Mouse (Mus musculus): ENCODE data around the gene Lrtm1. TPM values are rescaled to one million over a fixed set of nuclear protein-coding genes. Genes with fewer than 3 reads are reported as not detected.

The Lrtm1 gene
- 0.15 and 0.16 TPM in 2 replicates for polyA plus RNA-seq (2014; fragmentation: Nextera tagmentation; extraction: Ambion mirVana)

- WGBS: 9% methylated on average over 5 of the region's 5 CpGs
- no peak within 1 kb of the TSS for H3K27ac ChIP-seq (replicated peaks; ENCODE audit: low read depth, low read length)
- no peak for ATAC-seq (ENCODE audit: insufficient number of reproducible peaks, low FRiP score, low TSS enrichment, low read depth)
Observed at GRCm38 (mm10) chr14:29017883-29018282, at the start of gene Lrtm1. Gene Lrtm1 (plus strand): TSS chr14:29018208.

GRCm38 (mm10) chr14:28969247-28969646 lies 48.8 kb upstream of the Lrtm1 start:
- 90% methylated on average over 4 of the region's 4 CpGs for WGBS
- no peak overlapping the region for H3K4me3 ChIP-seq (ENCODE audit: low read depth, low read length)
- no peaks in the 10 kb centered on the region for H3K9me3 ChIP-seq (ENCODE audit: control insufficient read depth, low read length)
- no peak overlapping the region for H3K27ac ChIP-seq (replicated peaks; ENCODE audit: low read depth, low read length)
- DNase-seq (ENCODE audit: low spot score): no peak
- H3K36me3 ChIP-seq (ENCODE audit: control insufficient read depth, insufficient read depth, low read length): no peaks in the 10 kb centered on the region
- H3K4me1 ChIP-seq (ENCODE audit: control insufficient read depth, insufficient read depth, low read length): peaks cover 18% of the 10 kb centered on the region
- ATAC-seq (ENCODE audit: insufficient number of reproducible peaks, low FRiP score, low TSS enrichment, low read depth): no peak
- H3K4me2 ChIP-seq (ENCODE audit: low read depth, severe bottlenecking): no peak overlapping the region
- no peak overlapping the region for H3K9ac ChIP-seq (ENCODE audit: low read length)
- no peaks in the 10 kb centered on the region for H3K27me3 ChIP-seq (ENCODE audit: control insufficient read depth, insufficient read depth, low read length)

More at GRCm38 (mm10) chr14:29017883-29018282, at the start of gene Lrtm1:
- Histone ChIP-seq H3K9me3 (ENCODE audit: control insufficient read depth, low read length) (no peaks in the 10 kb centered on the region), H3K4me3 (ENCODE audit: low read depth, low read length) (no peak within 1 kb of the TSS), H3K36me3 (ENCODE audit: control insufficient read depth, insufficient read depth, low read length) (no peaks in the 10 kb centered on the region), H3K27me3 (ENCODE audit: control insufficient read depth, insufficient read depth, low read length) (no peaks in the 10 kb centered on the region), H3K9ac (ENCODE audit: low read length) (no peak within 1 kb of the TSS), H3K4me2 (ENCODE audit: low read depth, severe bottlenecking) (no peak within 1 kb of the TSS), H3K4me1 (ENCODE audit: control insufficient read depth, insufficient read depth, low read length) (peaks cover 10% of the 10 kb centered on the region)
- peak; percentile 73 for DNase-seq (ENCODE audit: low spot score)

GRCm38 (mm10) chr14:28972620-28973019 lies 45.4 kb upstream of the Lrtm1 start:
- no peaks in the 10 kb centered on the region for H3K36me3 ChIP-seq (ENCODE audit: control insufficient read depth, insufficient read depth, low read length)
- peak overlapping the region; percentile 93 for H3K27ac ChIP-seq (replicated peaks; ENCODE audit: low read depth, low read length)
- H3K4me2 ChIP-seq (ENCODE audit: low read depth, severe bottlenecking): no peak overlapping the region
- H3K9ac ChIP-seq (ENCODE audit: low read length): no peak overlapping the region
- DNase-seq (ENCODE audit: low spot score) (peak; percentile 83), ATAC-seq (ENCODE audit: insufficient number of reproducible peaks, low FRiP score, low TSS enrichment, low read depth) (peak; percentile 76)
- WGBS: 4% methylated on average over 5 of the region's 5 CpGs
- H3K4me3 ChIP-seq (ENCODE audit: low read depth, low read length): no peak overlapping the region
- H3K4me1 ChIP-seq (ENCODE audit: control insufficient read depth, insufficient read depth, low read length): peaks cover 18% of the 10 kb centered on the region
- H3K9me3 ChIP-seq (ENCODE audit: control insufficient read depth, low read length): no peaks in the 10 kb centered on the region
- no peaks in the 10 kb centered on the region for H3K27me3 ChIP-seq (ENCODE audit: control insufficient read depth, insufficient read depth, low read length)

- Histone ChIP-seq H3K36me3 (ENCODE audit: control insufficient read depth, insufficient read depth, low read length) (no peaks in the 10 kb centered on the region), H3K27me3 (ENCODE audit: control insufficient read depth, insufficient read depth, low read length) (no peaks in the 10 kb centered on the region), H3K4me1 (ENCODE audit: control insufficient read depth, insufficient read depth, low read length) (peaks cover 9% of the 10 kb centered on the region), H3K4me2 (ENCODE audit: low read depth, severe bottlenecking) (no peak overlapping the region), H3K4me3 (ENCODE audit: low read depth, low read length) (no peak overlapping the region), H3K9ac (ENCODE audit: low read length) (no peak overlapping the region), H3K27ac (replicated peaks; ENCODE audit: low read depth, low read length) (no peak overlapping the region), H3K9me3 (ENCODE audit: control insufficient read depth, low read length) (no peaks in the 10 kb centered on the region)
- 83% methylated on average over 2 of the region's 2 CpGs for WGBS
- ATAC-seq (ENCODE audit: insufficient number of reproducible peaks, low FRiP score, low TSS enrichment, low read depth) (no peak), DNase-seq (ENCODE audit: low spot score) (no peak)
Observed at GRCm38 (mm10) chr14:28979230-28979629, 38.8 kb upstream of the Lrtm1 start.

GRCm38 (mm10) chr14:28980482-28980881 lies 37.5 kb upstream of the Lrtm1 start:
- Histone ChIP-seq H3K9ac (ENCODE audit: low read length) (no peak overlapping the region), H3K4me3 (ENCODE audit: low read depth, low read length) (no peak overlapping the region), H3K9me3 (ENCODE audit: control insufficient read depth, low read length) (no peaks in the 10 kb centered on the region), H3K4me2 (ENCODE audit: low read depth, severe bottlenecking) (no peak overlapping the region), H3K27ac (replicated peaks; ENCODE audit: low read depth, low read length) (no peak overlapping the region), H3K27me3 (ENCODE audit: control insufficient read depth, insufficient read depth, low read length) (no peaks in the 10 kb centered on the region), H3K36me3 (ENCODE audit: control insufficient read depth, insufficient read depth, low read length) (no peaks in the 10 kb centered on the region), H3K4me1 (ENCODE audit: control insufficient read depth, insufficient read depth, low read length) (peaks cover 9% of the 10 kb centered on the region)
- peak; percentile 57 for DNase-seq (ENCODE audit: low spot score)
- no peak for ATAC-seq (ENCODE audit: insufficient number of reproducible peaks, low FRiP score, low TSS enrichment, low read depth)
- 35% methylated on average over 3 of the region's 3 CpGs for WGBS

- H3K4me2 ChIP-seq (ENCODE audit: low read depth, severe bottlenecking): no peak overlapping the region
- no peaks in the 10 kb centered on the region for H3K36me3 ChIP-seq (ENCODE audit: control insufficient read depth, insufficient read depth, low read length)
- H3K27me3 ChIP-seq (ENCODE audit: control insufficient read depth, insufficient read depth, low read length): no peaks in the 10 kb centered on the region
- DNase-seq (ENCODE audit: low spot score): no peak
- H3K27ac ChIP-seq (replicated peaks; ENCODE audit: low read depth, low read length): no peak overlapping the region
- peaks cover 9% of the 10 kb centered on the region for H3K4me1 ChIP-seq (ENCODE audit: control insufficient read depth, insufficient read depth, low read length)
- H3K9me3 ChIP-seq (ENCODE audit: control insufficient read depth, low read length): no peaks in the 10 kb centered on the region
- no peak overlapping the region for H3K4me3 ChIP-seq (ENCODE audit: low read depth, low read length)
- WGBS: 79% methylated on average over 2 of the region's 2 CpGs
- no peak overlapping the region for H3K9ac ChIP-seq (ENCODE audit: low read length)
- ATAC-seq (ENCODE audit: insufficient number of reproducible peaks, low FRiP score, low TSS enrichment, low read depth): no peak
Observed at GRCm38 (mm10) chr14:28984276-28984675, 33.7 kb upstream of the Lrtm1 start.

- Histone ChIP-seq H3K27me3 (ENCODE audit: control insufficient read depth, insufficient read depth, low read length) (no peaks in the 10 kb centered on the region), H3K4me1 (ENCODE audit: control insufficient read depth, insufficient read depth, low read length) (no peaks in the 10 kb centered on the region), H3K9me3 (ENCODE audit: control insufficient read depth, low read length) (no peaks in the 10 kb centered on the region), H3K36me3 (ENCODE audit: control insufficient read depth, insufficient read depth, low read length) (no peaks in the 10 kb centered on the region), H3K9ac (ENCODE audit: low read length) (no peak overlapping the region), H3K4me3 (ENCODE audit: low read depth, low read length) (no peak overlapping the region), H3K4me2 (ENCODE audit: low read depth, severe bottlenecking) (no peak overlapping the region), H3K27ac (replicated peaks; ENCODE audit: low read depth, low read length) (no peak overlapping the region)
- DNase-seq (ENCODE audit: low spot score): no peak
- 83% methylated on average over 7 of the region's 7 CpGs for WGBS
- no peak for ATAC-seq (ENCODE audit: insufficient number of reproducible peaks, low FRiP score, low TSS enrichment, low read depth)
Observed at GRCm38 (mm10) chr14:28988211-28988900, 29.7 kb upstream of the Lrtm1 start.

- DNase-seq (ENCODE audit: low spot score) (no peak), ATAC-seq (ENCODE audit: insufficient number of reproducible peaks, low FRiP score, low TSS enrichment, low read depth) (no peak)
- H3K27me3 ChIP-seq (ENCODE audit: control insufficient read depth, insufficient read depth, low read length): no peaks in the 10 kb centered on the region
- H3K9me3 ChIP-seq (ENCODE audit: control insufficient read depth, low read length): no peaks in the 10 kb centered on the region
- no peaks in the 10 kb centered on the region; the same call in 1 of the 2 replicates for H3K4me1 ChIP-seq (ENCODE audit: control insufficient read depth, insufficient read depth, low read length)
- no peak overlapping the region for H3K4me2 ChIP-seq (ENCODE audit: low read depth, severe bottlenecking)
- no peak overlapping the region for H3K27ac ChIP-seq (replicated peaks; ENCODE audit: low read depth, low read length)
- 93% methylated on average over 3 of the region's 3 CpGs for WGBS
- H3K36me3 ChIP-seq (ENCODE audit: control insufficient read depth, insufficient read depth, low read length): no peaks in the 10 kb centered on the region
- H3K9ac ChIP-seq (ENCODE audit: low read length): no peak overlapping the region
- no peak overlapping the region for H3K4me3 ChIP-seq (ENCODE audit: low read depth, low read length)
Observed at GRCm38 (mm10) chr14:28996569-28996968, 21.4 kb upstream of the Lrtm1 start.
